Mouse (Mus musculus) B cell, adult 62 days (primary cell): ENCODE measurements around the gene Fryl. TPM values are rescaled to one million over a fixed set of nuclear protein-coding genes. Genes with fewer than 3 reads are reported as not detected.

Experiments
- total RNA-seq: library from RNA; stranded (reverse); gene quantifications from 4 replicates; pipeline ENCODE4 v1.2.4, GENCODE M21; 2023

The Fryl gene
- 186 to 210 TPM (median 193 TPM) in 4 replicates for total RNA-seq

DNA sequence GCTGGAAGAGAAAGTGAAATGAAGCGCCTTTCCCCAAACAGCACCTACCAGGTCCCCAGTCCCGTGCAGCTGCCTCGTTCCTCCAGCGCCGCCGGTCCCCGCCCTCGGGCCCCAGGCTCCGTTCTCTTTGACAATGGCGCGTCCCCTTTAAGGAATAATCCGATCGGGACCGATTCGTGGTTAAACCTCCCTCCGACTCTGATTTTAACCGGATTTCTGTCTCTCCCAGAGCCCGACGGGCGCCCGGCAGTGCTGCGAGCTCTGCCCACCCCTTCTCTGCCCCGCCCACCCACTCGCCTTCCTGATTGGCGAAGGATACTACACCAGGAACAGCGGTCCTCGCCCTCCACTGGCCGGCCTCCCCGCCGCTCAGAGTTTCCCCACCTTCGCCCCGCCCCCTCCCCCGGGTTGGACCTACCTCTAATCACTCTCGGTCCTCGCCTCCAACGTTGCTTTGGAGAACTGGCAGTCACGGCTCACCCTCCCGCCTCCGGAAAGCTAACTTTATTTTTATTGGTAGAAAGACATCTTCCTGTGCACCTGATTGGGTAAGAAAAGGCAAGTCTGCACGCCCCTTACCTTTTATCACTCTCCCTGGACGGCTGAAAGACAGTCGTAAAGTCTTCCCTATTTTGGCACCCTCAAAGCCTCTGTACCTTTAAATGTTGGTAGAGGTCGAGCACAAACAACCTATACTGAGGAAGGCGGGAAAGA is at the start of gene Fryl:
Fryl (minus strand) TSS at position 268 of the 714 bp plus-strand sequence.

DNA sequence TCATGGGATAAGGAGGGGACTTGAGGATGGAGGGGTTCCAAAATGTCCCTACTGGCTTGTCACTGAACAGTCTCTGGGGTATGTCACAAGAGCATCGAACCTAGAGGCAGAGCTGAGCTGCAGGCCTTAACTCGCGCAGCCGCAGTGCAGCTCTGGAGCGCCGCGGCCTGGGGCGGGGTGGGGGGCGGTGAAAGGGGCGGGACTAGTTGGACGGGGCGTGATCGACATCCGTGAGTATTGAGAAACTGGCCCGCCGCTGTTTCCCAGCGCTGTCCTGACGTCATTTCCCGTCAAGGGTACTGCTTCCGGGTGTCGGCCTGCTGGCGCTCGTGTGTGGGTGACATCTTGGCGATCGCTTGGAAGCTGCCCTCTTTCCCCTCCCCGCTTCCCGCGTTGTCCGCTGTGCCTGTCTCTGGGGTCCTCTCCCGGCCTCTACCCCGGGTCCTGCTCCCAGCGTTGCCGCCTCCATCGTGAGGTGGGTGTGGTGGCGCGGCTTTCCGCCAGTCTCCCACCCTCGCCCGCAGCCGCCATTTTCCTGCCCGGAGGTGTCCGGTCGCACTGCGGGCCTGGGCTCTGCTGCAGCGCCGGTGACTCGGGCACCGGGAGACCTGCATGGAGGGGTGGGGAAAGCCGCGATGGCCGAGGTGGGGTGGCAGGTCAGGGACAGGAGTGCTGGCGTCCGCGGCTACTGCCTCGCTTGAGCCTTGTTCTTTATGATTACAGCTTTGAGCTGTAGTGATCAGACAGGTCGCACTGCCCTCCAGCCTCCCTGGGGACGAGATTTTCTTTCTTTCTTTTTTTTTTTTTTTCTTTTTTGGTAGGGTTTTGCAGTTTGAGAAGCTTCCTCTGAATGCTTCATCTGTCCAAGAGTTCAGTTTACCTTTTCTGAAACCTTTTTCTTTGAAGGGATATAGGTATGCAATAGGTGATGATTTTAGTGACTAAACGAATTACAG is 36.4 kb upstream of the Fryl start, which contains the start of gene Ociad1:
Ociad1 (plus strand) TSS at position 283 of the 956 bp plus-strand sequence.

GRCm38 (mm10) chr5:73006784-73007581 is 249.4 kb downstream of the Fryl start, which contains the start of gene Slc10a4:
Gene Slc10a4 (plus strand): TSS chr5:73006883.

GRCm38 (mm10) chr5:72974602-72975001 is 281.8 kb downstream of the Fryl start, which contains the start of gene Gm10135:
Gene Gm10135 (minus strand): TSS chr5:72974702.

Other genes starting within 250 kb of the Fryl start
- gene Slc10a4, start 249.7 kb downstream of the Fryl start, total RNA-seq, result not detected in 4 replicates
- 153 to 168 TPM (median 159 TPM) in 4 replicates for gene Ociad1, start 36.2 kb upstream of the Fryl start, total RNA-seq
- gene Ociad2, start 84.4 kb upstream of the Fryl start, total RNA-seq, result not detected in 4 replicates
- gene Cwh43, start 149.5 kb upstream of the Fryl start, total RNA-seq, result not detected in 4 replicates
- gene Dcun1d4, start 224.4 kb upstream of the Fryl start, total RNA-seq, result 9.4 to 13.8 TPM (median 9.7 TPM) in 4 replicates